ENCODE assay signal across 20 mouse cellular contexts in the genomic region with DNA sequence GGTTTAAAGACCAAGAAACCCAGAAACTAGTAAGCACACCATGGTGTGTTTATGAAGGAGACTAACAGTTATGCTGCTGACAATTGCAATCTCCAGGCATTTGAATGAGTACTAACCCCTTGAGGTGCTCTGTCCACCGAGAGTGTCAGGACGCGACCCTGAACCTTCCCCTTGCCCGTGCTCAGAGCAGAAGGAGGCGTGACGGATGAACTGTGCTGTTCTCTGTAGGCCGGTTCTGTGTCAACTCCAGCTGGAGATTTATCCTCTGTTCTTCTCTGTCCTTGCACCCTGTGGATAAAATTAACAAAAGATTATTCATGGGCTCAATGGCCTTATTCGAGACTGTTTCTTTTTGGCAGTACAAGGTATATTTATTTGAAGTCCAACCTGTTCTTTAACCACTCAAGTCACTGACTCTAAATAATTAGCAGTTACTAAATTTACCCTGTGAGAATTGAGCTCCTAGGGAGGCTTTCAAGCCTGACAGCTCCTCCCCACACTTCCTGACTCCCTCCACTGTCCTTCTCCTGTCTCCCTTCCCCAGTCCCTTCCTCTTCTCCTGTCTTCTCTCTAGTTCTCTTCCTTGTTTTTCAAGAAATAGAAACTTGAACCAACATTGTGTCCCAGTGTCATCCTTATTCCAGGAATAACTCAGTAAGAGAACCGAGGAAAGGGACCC.
DNase-seq lines count a peak whose midpoint lies in the region; ATAC-seq lines count a peak whose summit lies in the region.
"Had no signal": no experiment of that assay in that cellular context is flagged by ENCODE, and none has a peak within 500 bp of the region (broad histone marks: within the 10 kb centered on the region; RNA-seq: fewer than 3 reads in every experiment).

No protein-coding gene starts in this region.

- 0 out of 2 replicates have a peak, but pooled peaks have one; percentile 28 for ATAC-seq in intestine, embryonic 16.5 days
- no peak for ATAC-seq in intestine, embryonic 15.5 days
- ATAC-seq in neural tube, embryonic 13.5 days (ENCODE audit: low read depth), result peak; percentile 56; the same call in 1 of the 2 replicates
- ATAC-seq in neural tube, embryonic 15.5 days (ENCODE audit: low FRiP score), result no peak; the same call in 1 of the 2 replicates
- ATAC-seq: activated CD4-positive, CD25-positive, alpha-beta regulatory T cell, adult 4 months; forebrain, embryonic 16.5 days; midbrain, embryonic 16.5 days had no signal

- H3K4me2 ChIP-seq in intestine, embryonic 16.5 days (ENCODE audit: low read depth, low read length), result no peak overlapping the region
- H3K4me2 ChIP-seq in intestine, embryonic 15.5 days (replicated peaks), result no peak overlapping the region
- H3K4me2 ChIP-seq in neural tube, embryonic 13.5 days, result no peak overlapping the region
- H3K4me2 ChIP-seq in neural tube, embryonic 15.5 days, result no peak overlapping the region
- H3K4me2 ChIP-seq: hindbrain, embryonic 14.5 days had no signal

- H3K9ac ChIP-seq in intestine, embryonic 16.5 days (ENCODE audit: low read depth, low read length), result no peak overlapping the region
- H3K9ac ChIP-seq in intestine, embryonic 15.5 days, result no peak overlapping the region
- no peak overlapping the region for H3K9ac ChIP-seq in neural tube, embryonic 13.5 days
- H3K9ac ChIP-seq in neural tube, embryonic 15.5 days (replicated peaks), result no peak overlapping the region
- H3K9ac ChIP-seq: hindbrain, embryonic 14.5 days had no signal

- no peaks in the 10 kb centered on the region for H3K36me3 ChIP-seq in intestine, embryonic 16.5 days (ENCODE audit: control insufficient read depth, insufficient read depth, low read length)
- H3K36me3 ChIP-seq in intestine, embryonic 15.5 days, result no peaks in the 10 kb centered on the region
- H3K36me3 ChIP-seq in neural tube, embryonic 13.5 days, result no peaks in the 10 kb centered on the region
- H3K36me3 ChIP-seq in neural tube, embryonic 15.5 days, result no peaks in the 10 kb centered on the region
- H3K36me3 ChIP-seq: forebrain, embryonic 10.5 days had no signal

- no peaks in the 10 kb centered on the region for H3K4me1 ChIP-seq in intestine, embryonic 16.5 days (ENCODE audit: control insufficient read depth, insufficient read depth, low read length)
- H3K4me1 ChIP-seq in intestine, embryonic 15.5 days (replicated peaks), result 0 out of 2 replicates have a peak, but pooled peaks cover 2% of the 10 kb centered on the region
- H3K4me1 ChIP-seq in neural tube, embryonic 13.5 days (replicated peaks), result peaks cover 11% of the 10 kb centered on the region
- peaks cover 12% of the 10 kb centered on the region for H3K4me1 ChIP-seq in neural tube, embryonic 15.5 days

- no peaks in the 10 kb centered on the region for H3K9me3 ChIP-seq in intestine, embryonic 16.5 days (ENCODE audit: control insufficient read depth, low read length)
- H3K9me3 ChIP-seq in intestine, embryonic 15.5 days, result no peaks in the 10 kb centered on the region
- H3K9me3 ChIP-seq in neural tube, embryonic 13.5 days, result no peaks in the 10 kb centered on the region
- no peaks in the 10 kb centered on the region for H3K9me3 ChIP-seq in neural tube, embryonic 15.5 days (replicated peaks)
- H3K9me3 ChIP-seq: forebrain, embryonic 10.5 days had no signal

- peak; percentile 32 to 64 for DNase-seq in adrenal gland, adult (ENCODE audit: inconsistent age in 2 of 2, low spot score in 1 of 2)
- no peak for DNase-seq in adrenal gland, postnatal 4 days (ENCODE audit: low spot score in 2 of 2)
- DNase-seq in testis, postnatal 14 days (ENCODE audit: low spot score), result peak; percentile 10
- no peak for DNase-seq in heart, postnatal 14 days
- DNase-seq: cerebellum, adult 9-11 months; gastrocnemius, postnatal 36 days; heart, postnatal 4 days; lung, postnatal 4 days; right cerebral cortex, postnatal 4 days; thymus, adult 2 months had no signal

- no peak overlapping the region for H3K4me3 ChIP-seq in intestine, embryonic 16.5 days (ENCODE audit: low read length)
- no peak overlapping the region for H3K4me3 ChIP-seq in intestine, embryonic 15.5 days (replicated peaks)
- no peak overlapping the region for H3K4me3 ChIP-seq in neural tube, embryonic 13.5 days
- no peak overlapping the region for H3K4me3 ChIP-seq in neural tube, embryonic 15.5 days (replicated peaks)
- H3K4me3 ChIP-seq: forebrain, embryonic 10.5 days; myocyte had no signal

- H3K27me3 ChIP-seq in intestine, embryonic 16.5 days (replicated peaks; ENCODE audit: control insufficient read depth, insufficient read depth, low read length), result no peaks in the 10 kb centered on the region
- no peaks in the 10 kb centered on the region for H3K27me3 ChIP-seq in intestine, embryonic 15.5 days (replicated peaks)
- H3K27me3 ChIP-seq in neural tube, embryonic 13.5 days, result no peaks in the 10 kb centered on the region
- no peaks in the 10 kb centered on the region for H3K27me3 ChIP-seq in neural tube, embryonic 15.5 days (replicated peaks)

- no peak overlapping the region for H3K27ac ChIP-seq in intestine, embryonic 16.5 days (ENCODE audit: low read length)
- no peak overlapping the region for H3K27ac ChIP-seq in intestine, embryonic 15.5 days
- no peak overlapping the region for H3K27ac ChIP-seq in neural tube, embryonic 13.5 days (replicated peaks)
- H3K27ac ChIP-seq in neural tube, embryonic 15.5 days (replicated peaks), result no peak overlapping the region
- H3K27ac ChIP-seq: forebrain, embryonic 10.5 days; hindbrain, embryonic 14.5 days had no signal

- intact Hi-C loops in heart, postnatal 14 days (cut with DNase I), result no loop called here

- 38% methylated on average over 9 of the region's 9 CpGs for WGBS in intestine, embryonic 16.5 days
- WGBS in intestine, embryonic 15.5 days, result 37% methylated on average over 9 of the region's 9 CpGs
- 17% methylated on average over 9 of the region's 9 CpGs for WGBS in neural tube, embryonic 13.5 days
- 21% methylated on average over 9 of the region's 9 CpGs for WGBS in neural tube, embryonic 15.5 days

Comparison
In these comparisons a context has a peak if more than half of its experiments do, and no peak if none do; other contexts are left out.
1. DNase-seq: peak in adrenal gland, adult (2 of 2) and testis, postnatal 14 days (single experiment); none in adrenal gland, postnatal 4 days (0 of 2) and heart, postnatal 14 days (0 of 2).
2. ATAC-seq: peak in intestine, embryonic 16.5 days (single experiment) and neural tube, embryonic 13.5 days (single experiment); none in intestine, embryonic 15.5 days (single experiment) and neural tube, embryonic 15.5 days (single experiment).